Mouse (Mus musculus): Measurements from ENCODE around the gene Mink1. TPM values are rescaled to one million over a fixed set of nuclear protein-coding genes. Genes with fewer than 3 reads are reported as not detected.

Gene Mink1
- polyA plus RNA-seq, 1 experiment: 41.3 TPM

GRCm38 (mm10) chr11:70649185-70649734 lies 86.6 kb downstream of the Mink1 start:
- 46% methylated on average over 8 of the region's 8 CpGs for WGBS
- DNase-seq (ENCODE audit: low read depth, low spot score): no peak

DNA sequence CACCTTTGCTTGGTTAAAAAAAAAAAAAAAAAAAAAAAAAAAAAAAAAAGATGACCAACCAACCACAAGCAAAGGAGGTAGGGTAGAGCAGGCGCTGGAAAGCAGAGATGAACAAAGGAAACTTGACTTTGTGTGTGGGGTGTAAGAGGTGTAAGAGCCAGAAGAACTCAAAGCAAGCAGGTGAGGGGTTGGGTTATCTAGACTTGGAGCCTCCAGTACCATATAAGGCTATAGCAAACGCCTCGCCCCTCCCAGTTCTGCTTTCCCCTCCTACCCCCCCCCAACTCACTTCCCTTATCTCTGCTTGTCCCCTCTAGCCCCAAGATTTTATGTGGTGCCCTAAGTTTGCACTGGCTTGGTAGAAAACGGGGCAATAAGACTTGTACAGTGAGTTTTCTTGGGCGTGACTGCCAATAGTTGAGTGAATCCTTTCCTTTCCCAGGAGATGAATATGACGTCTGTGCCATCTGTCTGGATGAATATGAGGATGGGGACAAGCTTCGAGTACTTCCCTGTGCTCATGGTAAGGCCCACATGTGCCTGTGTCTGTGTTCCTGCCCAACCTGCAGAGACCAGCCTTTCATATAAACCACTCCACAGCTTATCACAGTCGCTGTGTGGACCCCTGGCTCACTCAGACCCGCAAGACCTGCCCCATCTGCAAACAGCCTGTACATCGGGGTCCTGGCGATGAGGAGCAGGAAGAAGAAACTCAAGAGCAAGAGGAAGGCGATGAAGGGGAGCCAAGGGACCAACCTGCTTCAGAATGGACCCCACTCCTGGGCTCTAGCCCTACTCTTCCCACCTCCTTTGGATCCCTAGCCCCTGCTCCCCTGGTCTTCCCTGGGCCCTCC lies 87.9 kb downstream of the Mink1 start:
- DNase-seq (ENCODE audit: low read depth, low spot score): no peak
- WGBS: 34% methylated on average over 12 of the region's 12 CpGs

DNA sequence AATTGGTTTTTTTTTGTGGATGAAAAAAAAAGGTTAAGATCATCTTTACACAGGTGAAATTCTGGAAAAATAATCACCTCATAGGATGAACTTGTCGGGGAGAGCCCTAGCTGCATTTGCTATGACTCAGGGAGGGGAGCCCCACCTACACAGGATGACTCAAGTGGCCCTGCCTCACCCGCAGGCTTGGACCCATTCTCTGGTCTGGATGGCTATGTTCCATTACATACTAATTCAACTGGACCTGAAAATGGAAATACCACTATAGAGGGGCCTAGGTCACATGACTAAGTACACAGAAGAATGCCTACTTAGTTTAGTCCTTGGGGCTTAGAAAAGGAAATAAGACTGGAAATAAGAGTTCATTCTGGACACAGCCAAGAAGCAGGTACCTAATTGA lies 88.7 kb downstream of the Mink1 start:
- WGBS: 4% methylated on average over 2 of the region's 2 CpGs
- no peak for DNase-seq (ENCODE audit: low read depth, low spot score)

- DNase-seq (ENCODE audit: low read depth, low spot score): no peak
- 16% methylated on average over 12 of the region's 12 CpGs for WGBS
Measured at GRCm38 (mm10) chr11:70652029-70652883, 89.6 kb downstream of the Mink1 start.

GRCm38 (mm10) chr11:70652884-70653344 lies 90.2 kb downstream of the Mink1 start:
- WGBS: 7% methylated on average over 6 of the region's 6 CpGs
- DNase-seq (ENCODE audit: low read depth, low spot score): no peak

DNA sequence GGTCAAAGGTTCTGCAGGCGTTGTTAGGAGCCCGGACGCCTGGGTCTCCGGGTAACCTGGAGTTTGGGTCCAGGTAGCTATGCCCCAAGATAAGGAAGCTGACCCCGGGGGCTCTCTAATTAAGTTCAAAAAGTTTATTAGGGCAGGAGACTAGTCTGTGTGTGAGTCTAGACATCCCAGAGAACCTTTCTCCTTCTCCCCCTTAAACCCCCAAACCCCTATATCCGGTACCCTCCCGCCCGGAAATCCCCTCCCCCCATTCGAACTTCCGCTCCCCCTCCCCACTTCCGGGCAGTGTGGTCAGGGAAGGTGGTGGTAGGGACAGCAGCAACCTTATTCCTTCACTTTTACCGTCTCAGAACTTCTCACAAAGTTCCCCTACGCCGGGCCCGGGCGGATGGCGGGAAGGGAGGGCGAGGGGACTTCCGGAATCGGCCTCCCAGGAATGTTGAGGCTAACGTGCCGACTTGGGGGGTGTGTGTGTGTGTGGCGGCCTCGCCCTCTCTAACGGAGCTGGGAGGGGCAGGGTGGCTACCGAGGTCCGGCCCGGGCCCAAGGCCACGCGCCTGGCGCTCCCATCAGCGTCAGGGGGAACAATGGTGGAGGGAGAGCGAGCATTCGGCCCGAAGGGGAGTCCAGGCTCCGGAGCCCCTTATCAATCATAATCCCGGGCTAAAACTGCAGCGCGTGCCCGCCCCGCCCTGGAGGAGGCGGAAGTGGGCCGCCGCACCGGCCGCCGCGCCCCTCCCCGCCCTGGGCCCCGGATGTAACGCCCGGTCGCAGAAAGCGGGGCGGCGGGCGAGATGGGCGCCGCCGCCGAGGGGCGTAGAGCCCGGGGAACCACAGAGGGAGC lies 90.9 kb downstream of the Mink1 start:
- WGBS: 1% methylated on average over 63 of the region's 63 CpGs
- no peak for DNase-seq (ENCODE audit: low read depth, low spot score)

- no peak for DNase-seq (ENCODE audit: low read depth, low spot score)
- 1% methylated on average over 57 of the region's 61 CpGs for WGBS
Measured at GRCm38 (mm10) chr11:70654198-70654922, 91.7 kb downstream of the Mink1 start, which contains the start of gene Pfn1. Pfn1 (minus strand) TSS chr11:70654644.

- WGBS: under 1% methylated on average over 48 of the region's 48 CpGs
- DNase-seq (ENCODE audit: low read depth, low spot score): no peak
Measured at GRCm38 (mm10) chr11:70654923-70655570, 92.4 kb downstream of the Mink1 start.

GRCm38 (mm10) chr11:70655571-70656455 lies 93.1 kb downstream of the Mink1 start:
- 1% methylated on average over 61 of the region's 61 CpGs for WGBS
- no peak for DNase-seq (ENCODE audit: low read depth, low spot score)

- WGBS: 20% methylated on average over 16 of the region's 16 CpGs
- DNase-seq (ENCODE audit: low read depth, low spot score): no peak
Measured at GRCm38 (mm10) chr11:70656456-70656927, 93.8 kb downstream of the Mink1 start.

DNA sequence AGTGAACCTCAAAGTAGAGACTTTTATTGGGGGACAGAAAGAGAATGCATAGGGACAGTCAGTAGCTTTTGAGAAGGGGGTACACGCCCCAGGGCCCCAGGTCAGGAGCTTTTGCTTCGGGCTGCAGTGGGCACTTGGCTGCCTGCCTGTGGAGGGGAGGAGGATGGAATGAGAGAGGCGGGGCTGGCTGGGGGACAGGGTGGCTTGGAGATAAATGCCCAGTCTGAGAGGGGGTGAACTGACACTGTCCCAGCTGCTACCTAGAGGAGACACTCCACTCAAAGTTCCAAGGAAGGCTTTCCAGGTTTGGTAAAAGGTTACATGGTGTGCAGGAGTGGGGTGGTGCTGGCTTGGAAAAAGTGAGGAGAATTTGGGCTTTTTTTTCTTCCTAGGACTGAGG lies 94.3 kb downstream of the Mink1 start, which contains the start of gene Eno3:
Gene Eno3, plus strand, starts transcription at position 239 of the 400 bp plus-strand sequence.
- 45% methylated on average over 3 of the region's 3 CpGs for WGBS
- DNase-seq (ENCODE audit: low read depth, low spot score): no peak

DNA sequence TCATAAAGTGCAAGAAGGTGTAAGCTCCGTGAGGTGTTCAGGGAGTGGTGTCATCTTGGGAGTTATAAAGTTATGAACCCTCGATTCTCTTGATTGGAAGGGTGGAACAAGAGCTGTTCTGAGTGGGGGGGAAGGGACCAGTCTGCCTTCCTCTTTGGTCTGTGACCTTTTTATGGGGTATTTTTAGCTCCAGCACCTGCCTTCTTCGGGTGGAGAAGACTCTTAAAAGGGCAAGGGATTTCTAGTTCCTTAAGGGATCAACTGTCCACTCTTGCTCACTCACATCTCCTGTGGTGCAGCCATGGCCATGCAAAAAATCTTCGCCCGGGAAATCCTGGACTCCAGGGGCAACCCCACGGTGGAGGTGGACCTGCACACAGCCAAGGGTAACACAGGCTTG lies 94.9 kb downstream of the Mink1 start:
- WGBS: 37% methylated on average over 6 of the region's 6 CpGs
- DNase-seq (ENCODE audit: low read depth, low spot score): no peak

DNA sequence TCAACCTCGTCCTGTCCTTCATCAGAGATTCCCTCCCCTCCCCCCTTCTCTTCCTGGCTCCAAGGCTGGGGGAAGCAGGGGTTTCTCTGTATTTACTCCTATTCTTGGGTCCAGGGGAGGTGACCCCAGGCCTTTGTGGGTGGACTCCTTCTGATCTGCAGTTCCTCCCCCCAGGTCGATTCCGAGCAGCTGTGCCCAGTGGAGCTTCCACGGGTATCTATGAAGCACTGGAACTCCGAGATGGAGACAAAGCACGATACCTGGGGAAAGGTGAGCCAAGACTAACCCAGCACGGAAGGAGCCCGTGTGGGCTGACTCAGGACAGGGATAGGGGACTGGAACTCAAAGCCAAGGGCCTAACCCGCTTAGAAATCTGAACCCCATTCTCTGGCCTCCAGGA lies 95.3 kb downstream of the Mink1 start:
- DNase-seq (ENCODE audit: low read depth, low spot score): no peak
- WGBS: 78% methylated on average over 9 of the region's 9 CpGs

- WGBS: 89% methylated on average over 5 of the region's 5 CpGs
- DNase-seq (ENCODE audit: low read depth, low spot score): no peak
Measured at GRCm38 (mm10) chr11:70658521-70658920, 95.8 kb downstream of the Mink1 start.

DNA sequence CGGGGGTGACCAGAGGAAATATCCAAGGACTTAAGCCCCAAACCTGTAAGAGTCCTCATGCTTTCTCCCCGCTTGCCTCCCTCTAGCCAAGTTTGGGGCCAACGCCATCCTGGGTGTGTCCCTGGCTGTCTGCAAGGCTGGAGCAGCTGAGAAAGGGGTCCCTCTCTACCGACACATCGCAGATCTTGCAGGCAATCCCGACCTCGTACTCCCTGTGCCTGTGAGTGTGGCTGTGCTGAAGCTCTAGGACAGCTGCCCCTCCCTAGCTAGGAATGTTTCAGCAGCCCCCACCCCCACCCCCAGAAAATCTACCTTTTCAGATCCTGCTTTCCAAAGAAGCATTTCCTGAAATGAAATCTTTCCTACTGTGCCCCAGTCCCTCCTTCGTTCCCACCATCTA lies 96.3 kb downstream of the Mink1 start:
- no peak for DNase-seq (ENCODE audit: low read depth, low spot score)
- WGBS: 75% methylated on average over 8 of the region's 8 CpGs

DNA sequence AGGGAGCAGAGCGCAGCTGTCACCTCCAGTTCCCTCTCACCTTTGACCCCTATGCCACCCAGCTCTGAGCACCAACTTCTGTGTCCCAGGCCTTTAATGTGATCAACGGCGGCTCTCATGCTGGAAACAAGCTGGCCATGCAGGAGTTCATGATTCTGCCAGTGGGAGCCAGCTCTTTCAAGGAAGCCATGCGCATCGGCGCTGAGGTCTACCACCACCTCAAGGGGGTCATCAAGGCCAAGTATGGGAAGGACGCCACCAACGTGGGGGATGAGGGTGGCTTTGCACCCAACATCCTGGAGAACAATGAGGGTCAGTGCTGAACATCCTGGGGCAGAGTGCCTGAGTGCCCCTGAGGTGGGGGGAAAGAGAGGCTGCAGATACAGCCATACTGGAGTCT lies 97.9 kb downstream of the Mink1 start:
- WGBS: 93% methylated on average over 8 of the region's 8 CpGs
- DNase-seq (ENCODE audit: low read depth, low spot score): no peak

GRCm38 (mm10) chr11:70663101-70663500 lies 100.4 kb downstream of the Mink1 start:
- WGBS: 90% methylated on average over 8 of the region's 8 CpGs
- no peak for DNase-seq (ENCODE audit: low read depth, low spot score)
